Mouse (Mus musculus) left cerebral cortex, adult 11 months (tissue): Measurements from ENCODE around the gene Gk5.

Experiments
- DNase-seq: peaks from one replicate; pipeline ENCODE4 v3.0.0; 2022; ENCODE audit warnings: low spot score

Gk5 gene

GRCm38 (mm10) chr9:96223302-96223701, 104.1 kb downstream of the Gk5 start:
- DNase-seq: no peak

GRCm38 (mm10) chr9:96228285-96228684, 109.1 kb downstream of the Gk5 start:
- DNase-seq: no peak

GRCm38 (mm10) chr9:96230271-96230670, 111.1 kb downstream of the Gk5 start:
- DNase-seq: no peak
